Mouse (Mus musculus) frontal cortex, adult (tissue): ENCODE measurements around the gene B4galt4.
A peak's percentile ranks its signal among the peaks of the same experiment; 100 is the strongest.
"Not testable (repeated sequence)": the region's sequence is repeated elsewhere in the genome, so short reads cannot be mapped to it uniquely, and the experiment has no call there.

ENCODE experiments used
- ATAC-seq: cut with Nextera tagmentation; 2 replicates; pipeline ENCODE4 v1.9.2; 2017; ENCODE audit warnings: mild to moderate bottlenecking, moderate library complexity, mixed read lengths; ENCODE audit not compliant: low TSS enrichment

Gene B4galt4

DNA sequence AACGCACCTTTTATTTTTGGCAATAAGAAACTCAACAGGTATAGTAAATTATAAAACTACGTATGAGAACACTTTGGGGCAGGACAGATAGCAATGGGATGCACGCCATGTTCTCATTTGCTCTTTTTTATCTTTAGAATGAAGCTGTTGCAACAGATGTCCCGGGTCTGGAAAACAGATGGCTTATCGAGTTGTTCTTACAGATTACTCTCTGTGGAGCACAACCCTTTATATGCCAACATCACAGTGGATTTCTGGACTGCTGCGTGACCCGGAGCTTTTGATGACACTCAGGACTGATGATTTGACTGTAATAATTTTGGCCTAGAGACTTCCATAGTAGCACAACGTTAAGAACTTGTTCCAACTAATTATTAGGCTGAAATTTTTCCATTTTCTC, 25.7 kb downstream of the B4galt4 start:
- 0 out of 2 replicates have a peak, but pooled peaks have one; percentile 35 for ATAC-seq

DNA sequence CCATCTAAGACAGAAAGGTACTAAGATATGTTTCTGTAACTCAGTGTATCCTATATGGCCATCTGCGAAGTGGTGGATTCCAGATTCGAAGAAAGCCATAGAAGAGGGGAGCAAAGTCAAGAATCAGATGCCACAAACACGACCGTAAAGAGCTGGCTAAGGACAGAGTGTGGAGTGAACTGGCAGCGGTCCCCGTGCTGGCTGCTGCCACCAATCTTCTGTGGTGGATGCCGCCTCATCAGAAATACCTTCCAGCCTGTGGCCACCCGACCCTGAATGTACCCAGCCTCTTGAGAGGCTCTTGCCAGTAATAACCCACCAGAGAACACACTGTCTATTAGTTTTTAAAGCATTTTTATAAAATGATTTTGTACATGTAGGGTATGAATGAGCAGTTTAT, 26.3 kb downstream of the B4galt4 start:
- ATAC-seq, result 0 out of 2 replicates have a peak, but pooled peaks have one; percentile 3

DNA sequence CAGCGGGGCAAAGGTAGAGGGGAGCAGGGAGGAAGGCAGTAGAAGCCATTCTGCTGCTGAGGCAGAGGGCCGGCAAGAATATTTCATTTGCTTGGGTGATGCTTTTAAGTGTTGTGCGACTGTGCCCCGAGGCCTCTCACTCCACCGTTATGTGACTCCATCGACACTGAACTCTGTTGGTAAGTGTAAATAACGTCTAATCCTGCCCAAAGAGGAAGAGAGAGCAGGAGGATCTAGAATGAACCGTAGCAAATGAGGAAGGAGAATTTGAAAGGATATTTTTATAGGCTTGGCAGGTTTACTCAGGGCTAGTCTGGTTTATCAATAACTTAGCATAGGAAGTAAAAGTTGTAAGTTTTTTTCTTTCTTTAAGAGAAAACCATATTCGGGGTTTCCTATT, 27.5 kb downstream of the B4galt4 start:
- ATAC-seq, result no peak

DNA sequence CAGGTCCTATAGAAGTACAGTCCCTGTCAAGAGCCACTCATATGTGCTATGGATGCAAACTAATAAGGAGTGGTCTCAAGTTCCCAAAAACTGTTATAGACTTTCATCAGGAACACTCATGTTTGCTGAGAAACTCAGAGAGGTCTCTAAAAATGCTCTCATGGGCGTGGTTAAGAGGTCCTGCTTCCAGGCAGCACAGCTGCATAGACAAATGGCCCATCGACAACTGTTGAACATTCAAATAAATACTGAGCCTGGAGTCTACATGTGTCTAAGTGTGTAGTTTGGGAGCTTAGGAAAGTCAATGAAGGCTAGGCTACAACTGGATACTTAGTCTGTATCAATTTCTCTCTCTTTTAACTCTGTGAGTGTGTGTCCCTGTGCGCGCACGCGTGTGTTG, 29.1 kb downstream of the B4galt4 start:
- no peak for ATAC-seq

DNA sequence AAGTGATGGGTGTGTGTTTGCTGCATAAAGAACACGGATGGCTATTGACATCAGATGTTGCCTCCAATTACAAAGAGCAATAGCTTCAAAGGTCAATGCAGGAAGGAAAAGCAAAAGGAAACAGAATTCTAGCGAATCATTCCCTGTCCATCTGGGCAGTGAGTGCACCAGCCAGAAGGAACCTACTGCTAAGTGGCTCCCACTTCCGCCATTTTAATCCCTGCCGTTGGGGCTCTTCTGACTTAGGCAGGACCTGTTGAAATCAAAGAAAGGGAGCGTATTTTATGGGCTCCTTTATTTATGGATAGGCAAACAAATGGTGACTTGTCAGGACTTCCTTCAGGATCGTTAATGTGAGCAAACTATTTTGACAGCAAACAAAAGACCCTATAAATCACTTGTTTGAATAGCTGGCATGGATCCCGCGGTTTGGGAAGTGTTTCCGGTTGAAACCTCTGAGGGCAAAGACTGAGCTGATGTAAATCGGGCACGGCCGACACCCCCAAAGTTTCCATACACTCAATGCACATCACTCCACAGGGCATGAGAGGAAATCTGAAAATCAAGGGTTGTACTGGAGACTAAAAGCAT, 30.9 kb downstream of the B4galt4 start:
- ATAC-seq, result no peak

DNA sequence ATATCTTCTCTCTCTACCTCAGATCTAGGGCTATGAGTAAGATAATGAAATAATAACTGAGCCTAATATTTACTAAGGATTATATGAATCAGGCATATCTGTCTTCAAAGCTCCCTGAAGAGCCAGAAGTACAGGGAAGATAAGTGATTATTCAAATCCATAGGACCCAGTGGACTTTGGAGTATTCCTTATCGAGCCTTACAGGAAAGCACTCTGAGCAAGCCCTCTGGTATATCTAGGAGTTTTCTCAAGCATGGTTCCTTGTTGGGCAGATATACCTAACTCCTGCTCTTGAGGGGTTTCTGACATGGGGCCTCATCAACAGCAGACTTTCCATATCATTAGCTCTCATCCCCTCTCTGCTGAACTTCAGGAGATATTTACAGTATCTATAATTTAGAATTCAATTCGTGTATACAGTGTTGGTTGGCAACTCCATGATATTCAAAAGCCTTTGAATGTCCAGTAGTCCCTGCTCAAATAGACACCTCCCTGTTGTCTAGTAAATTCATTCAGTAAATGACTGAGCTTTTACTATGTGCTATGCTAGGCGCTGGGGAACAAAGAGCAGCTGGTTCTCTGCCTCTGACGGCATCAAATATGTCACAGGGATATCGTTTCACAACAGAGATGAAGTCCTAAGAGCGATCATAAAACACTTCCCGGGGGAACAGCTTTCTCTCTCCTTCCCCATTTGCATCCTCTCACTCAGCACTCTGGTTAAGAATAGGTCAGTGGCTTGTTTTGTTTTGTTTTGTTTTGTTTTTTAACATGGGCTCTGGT, 33.1 kb downstream of the B4galt4 start:
- ATAC-seq, result no peak

DNA sequence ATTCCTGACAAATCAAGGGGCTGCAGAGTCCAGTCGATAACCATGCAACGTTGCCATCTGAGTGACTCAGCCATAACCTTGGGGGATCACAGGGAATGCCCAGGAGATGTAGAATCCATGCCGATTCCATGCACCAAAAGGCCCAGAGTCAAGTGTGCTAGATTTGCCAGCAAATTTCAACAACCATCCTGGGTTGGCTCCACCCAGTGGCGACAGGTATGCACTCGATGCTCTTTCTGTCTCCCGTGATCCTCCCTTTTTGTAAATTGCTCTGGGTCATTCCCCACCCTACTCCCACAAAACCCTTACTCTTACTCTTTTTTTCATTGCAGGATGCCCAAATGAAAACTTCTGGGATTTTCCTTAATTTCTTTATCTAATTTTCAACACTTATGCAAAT, 34.3 kb downstream of the B4galt4 start:
- ATAC-seq, result no peak

DNA sequence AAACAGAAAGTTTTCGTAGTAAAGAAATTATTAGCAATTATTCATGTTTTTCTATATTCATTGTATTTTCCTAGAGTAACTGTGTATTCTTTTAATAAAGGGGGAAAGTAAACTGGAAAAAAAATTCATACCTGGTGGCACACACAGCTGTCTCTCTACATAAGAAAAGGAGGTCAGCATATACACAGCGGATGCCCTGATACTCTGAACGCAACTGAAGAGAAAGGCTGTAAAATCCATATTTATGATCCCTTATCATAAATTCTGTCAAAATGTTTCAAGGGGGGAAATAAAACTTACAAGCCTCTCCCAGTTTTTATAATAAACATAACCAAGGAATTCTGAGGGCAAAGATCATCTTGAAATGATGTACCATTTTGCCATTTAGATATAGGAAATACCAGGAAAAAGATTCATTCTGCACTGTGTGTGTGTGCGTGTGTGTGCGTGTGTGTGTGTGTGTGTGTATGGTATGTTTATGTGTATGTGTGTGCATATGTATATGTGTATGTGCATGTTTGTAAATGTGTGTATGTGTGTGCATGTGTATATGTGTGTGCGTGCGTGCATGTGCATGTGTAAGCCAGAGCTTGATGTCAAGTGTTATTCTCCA, 39.0 kb downstream of the B4galt4 start:
- ATAC-seq, result no peak

DNA sequence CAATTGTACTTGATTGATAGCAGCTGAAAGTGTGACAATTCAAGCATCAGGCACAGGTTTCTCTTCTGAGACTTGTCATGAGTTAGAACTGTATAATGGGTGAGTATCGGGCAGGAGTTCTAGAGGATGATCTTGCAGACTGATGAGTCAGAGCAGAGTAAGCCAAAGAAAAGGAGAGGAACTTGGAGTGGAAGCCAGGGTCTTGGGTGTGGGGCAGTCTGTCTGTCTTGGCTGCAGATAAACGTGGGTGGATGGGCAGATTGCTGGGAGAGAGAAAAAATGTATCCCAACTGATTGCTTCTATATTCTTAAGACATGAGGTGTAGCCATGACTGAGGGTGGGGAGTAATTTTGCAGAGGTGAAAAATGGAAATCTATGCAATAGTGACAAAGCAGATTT, 39.9 kb downstream of the B4galt4 start:
- no peak for ATAC-seq

DNA sequence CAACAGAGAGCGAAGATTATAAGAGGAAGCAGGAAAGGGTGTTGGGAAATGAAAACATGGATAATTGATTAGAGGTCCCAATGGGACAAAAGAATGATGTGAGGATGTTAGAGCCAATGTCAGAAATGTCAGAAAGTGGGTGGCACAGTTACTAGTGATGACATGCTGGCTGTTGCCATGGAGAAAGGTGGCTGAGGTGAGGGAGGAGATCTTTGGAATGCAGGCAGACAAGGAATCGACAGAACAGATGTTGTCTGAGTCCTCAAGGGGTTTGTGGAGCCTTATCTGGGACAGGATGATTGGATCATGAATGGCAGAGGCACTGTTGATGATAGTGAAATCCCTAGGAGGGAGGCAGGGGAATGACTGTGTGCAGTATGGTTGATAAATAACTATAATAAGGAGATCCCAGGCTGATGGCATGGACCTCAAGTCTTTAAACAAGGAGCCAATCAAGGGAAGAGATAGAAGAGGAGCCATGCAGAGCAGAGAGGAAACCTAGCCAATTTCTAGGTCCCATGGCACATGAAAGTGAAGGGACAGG, 40.5 kb downstream of the B4galt4 start:
- ATAC-seq, result no peak

DNA sequence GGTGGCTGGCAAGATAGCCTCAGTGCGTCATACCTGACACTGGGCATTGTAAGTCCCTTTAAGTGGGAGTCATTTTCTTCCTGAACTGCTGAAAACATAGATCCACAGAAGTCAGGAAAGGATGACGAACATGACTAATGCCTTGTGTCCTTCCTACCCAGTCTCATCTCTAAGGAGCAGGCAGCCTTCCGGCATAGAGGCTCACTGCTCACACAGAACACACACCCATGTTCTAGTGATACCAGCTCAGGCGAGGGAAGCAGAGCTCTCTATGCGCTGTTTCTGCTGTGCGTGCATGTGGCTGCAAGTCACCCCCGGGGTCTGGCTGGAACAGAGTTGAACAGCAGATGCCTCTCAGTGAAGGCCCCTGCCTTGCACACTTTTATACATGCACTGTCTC, 43.2 kb downstream of the B4galt4 start:
- peak; percentile 82 for ATAC-seq

DNA sequence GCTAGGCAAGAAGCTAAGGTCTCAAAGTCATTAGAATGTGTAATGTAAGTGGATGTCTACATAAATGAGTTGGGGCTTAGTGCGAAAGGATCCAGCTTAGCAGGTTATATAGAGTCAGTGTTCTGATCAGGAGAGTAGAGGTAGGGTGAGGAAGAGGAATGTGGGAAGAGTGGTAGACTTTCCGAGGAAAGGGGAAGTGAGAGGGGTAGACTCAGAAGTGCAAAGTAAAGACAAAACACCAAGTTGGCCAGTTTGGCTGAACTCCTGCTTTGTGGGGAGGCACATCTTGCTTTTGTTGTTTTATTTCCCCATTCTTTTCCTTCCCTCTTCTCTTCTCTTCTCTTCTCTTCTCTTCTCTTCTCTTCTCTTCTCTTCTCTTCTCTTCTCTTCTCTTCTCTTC, 47.0 kb downstream of the B4galt4 start:
- no peak for ATAC-seq

DNA sequence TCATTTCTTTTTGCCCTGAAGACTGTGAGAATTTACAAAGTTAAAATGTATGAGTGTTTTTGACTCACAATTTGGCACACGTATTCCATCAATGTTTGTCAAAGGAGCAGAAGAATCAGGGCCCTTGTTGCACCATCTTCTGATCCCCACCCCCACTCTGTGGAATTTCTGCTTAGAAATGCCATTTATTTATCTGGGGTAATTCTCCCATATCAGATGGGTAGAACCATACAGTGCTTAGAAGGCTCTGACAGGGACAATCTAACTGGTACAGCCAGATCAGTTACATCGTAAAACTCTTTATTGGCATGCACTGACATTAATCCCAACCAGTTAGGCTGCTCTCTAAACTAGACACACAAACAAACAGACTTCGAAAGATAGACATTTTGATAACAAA, 47.9 kb downstream of the B4galt4 start:
- ATAC-seq, result no peak

DNA sequence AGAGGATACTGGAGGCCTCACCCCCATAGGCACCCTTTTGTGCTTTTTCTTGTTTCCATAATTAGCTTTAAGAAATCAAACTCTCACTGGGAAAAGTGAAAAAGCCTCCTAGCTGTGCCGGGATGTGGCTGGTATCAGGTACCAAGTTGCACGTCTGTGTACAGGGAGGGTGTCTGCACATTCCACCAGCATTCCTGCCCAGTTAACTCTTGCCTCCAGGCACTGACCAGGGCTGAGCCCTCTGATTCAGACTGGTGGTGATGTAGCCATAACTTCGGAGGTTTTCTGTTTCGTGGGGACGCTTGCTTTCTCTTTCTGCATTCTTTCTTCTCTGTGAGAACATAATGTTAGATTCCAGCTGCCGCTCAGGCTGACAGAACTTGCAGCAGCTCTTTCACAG, 51.1 kb downstream of the B4galt4 start:
- ATAC-seq, result no peak

DNA sequence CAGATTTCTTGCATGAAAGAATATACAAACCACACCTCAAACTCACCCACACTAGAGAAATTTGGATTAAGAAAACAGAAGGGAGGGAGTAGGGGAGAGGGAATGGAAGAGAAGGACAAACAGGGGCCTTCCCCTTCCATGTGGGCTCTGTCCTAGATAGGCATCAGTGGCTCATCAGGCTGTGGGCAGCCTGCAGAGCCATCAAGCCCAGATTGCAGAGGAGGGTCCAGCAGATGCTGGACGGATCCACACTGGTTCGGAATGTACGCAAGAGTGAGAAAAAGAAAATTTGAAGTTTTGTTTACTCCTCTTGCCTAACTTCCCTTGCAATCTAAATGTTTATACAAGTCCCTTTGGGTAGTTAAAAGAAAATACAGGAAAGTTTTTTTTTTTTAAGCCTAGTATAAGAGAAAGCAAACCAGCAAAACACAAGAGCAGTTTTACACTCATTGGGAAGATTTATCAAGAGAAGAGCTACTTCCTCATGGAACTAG, 56.9 kb downstream of the B4galt4 start:
- ATAC-seq, result no peak

DNA sequence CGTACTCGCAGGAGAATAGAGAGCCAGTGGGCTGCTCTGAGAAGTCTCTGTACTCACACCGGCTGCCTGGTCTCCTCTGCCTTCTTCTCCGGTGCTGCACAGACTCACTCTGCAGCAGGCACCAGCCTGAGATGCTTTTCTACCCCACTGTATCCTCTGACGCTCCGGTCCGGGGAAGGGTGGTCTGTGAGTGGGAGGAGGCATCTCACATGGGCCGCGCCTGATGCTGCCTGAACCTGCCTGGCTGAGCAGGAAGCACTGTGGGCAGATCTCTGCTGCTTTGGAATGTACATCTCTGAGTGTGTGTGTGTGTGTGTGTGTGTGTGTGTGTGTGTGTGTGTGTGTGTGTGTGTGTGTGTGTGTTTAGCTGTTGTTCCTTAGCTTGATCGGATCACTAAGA, 58.0 kb downstream of the B4galt4 start, which contains the start of gene Upk1b:
Gene Upk1b, minus strand, starts transcription at position 238 of the 400 bp plus-strand sequence.
- ATAC-seq, result peak; percentile 41; the same call in 1 of the 2 replicates

DNA sequence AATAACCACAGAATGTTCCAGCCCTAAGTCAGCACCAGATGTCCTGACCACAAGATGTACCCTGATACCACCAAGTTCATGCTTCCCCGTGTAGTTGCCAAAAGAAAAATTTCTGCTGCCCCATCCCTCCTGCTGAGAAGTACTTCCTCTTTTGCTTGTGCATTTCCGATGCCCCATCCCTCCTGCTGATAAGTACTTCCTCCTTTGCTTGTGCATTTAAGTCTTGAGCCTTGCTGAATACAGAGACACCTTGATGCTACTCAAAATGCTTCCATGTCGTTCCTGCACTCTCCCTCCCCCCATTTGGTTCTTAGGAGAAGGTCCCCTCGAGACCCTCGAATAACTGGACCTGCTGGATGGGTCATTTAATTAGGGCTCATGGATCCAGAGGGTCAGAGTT, 65.7 kb downstream of the B4galt4 start:
- not testable (repeated sequence) for ATAC-seq

DNA sequence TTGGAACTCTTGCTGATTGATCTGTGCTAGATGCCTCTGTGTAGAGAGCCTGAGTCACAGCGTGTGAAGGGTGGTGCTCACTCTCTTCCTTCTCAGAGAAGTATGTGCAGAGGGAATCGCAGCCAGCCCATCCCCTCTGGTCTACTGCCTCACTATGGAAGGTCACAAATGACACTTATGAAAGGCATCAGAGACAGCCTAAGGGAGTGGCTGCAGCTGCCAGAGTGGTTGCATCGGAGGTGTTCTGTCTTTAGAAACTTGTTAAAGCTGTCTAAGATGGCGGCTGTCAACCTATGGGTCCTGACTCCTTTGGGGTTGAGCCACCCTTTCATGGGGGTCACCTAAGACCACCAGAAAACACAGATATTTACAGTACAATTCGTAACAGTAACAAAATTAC, 68.1 kb downstream of the B4galt4 start:
- no peak for ATAC-seq

DNA sequence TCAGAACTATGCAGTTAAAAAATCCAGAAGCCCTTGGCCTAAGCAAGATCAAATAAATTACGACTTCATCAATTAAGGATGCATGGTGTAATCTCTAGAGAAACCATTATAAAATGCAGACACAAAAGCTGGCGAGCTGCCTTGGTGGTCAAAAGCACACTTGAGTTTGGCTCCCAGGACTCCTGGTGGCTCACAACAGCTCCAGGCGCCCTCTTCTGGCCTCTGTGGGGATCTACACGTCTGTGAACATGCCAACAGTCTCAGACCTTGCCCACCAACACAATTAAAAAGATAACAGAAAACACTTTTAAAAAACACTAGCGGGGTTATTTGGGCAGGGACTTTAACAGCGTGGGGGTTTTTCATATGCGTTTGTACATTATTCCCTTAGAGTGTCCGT, 70.5 kb downstream of the B4galt4 start:
- peak; percentile 72; the same call in 1 of the 2 replicates for ATAC-seq
